Mouse (Mus musculus): ENCODE measurements around the gene Cyp2s1.

- TF ChIP-seq POLR2A (IDR thresholded peaks at IDR 0.05; ENCODE audit: borderline replicate concordance, insufficient read depth, low read length): no peak
- no peak for TF ChIP-seq CTCF (IDR thresholded peaks at IDR 0.05; ENCODE audit: borderline replicate concordance, insufficient read depth, low read depth, low read length)
These were observed 31.0 kb downstream of the Cyp2s1 start for GRCm38 (mm10) chr7:25785752-25786151.

All from cerebellum, adult 2 months (tissue).